Mouse (Mus musculus) A20 (cell line): ENCODE measurements around the gene Ap2a2.

Experiments used
- DNase-seq: peaks from one replicate; pipeline ENCODE4 v3.0.0-alpha.2; 2011; ENCODE audit warnings: low read depth, low spot score

Ap2a2 gene

DNA sequence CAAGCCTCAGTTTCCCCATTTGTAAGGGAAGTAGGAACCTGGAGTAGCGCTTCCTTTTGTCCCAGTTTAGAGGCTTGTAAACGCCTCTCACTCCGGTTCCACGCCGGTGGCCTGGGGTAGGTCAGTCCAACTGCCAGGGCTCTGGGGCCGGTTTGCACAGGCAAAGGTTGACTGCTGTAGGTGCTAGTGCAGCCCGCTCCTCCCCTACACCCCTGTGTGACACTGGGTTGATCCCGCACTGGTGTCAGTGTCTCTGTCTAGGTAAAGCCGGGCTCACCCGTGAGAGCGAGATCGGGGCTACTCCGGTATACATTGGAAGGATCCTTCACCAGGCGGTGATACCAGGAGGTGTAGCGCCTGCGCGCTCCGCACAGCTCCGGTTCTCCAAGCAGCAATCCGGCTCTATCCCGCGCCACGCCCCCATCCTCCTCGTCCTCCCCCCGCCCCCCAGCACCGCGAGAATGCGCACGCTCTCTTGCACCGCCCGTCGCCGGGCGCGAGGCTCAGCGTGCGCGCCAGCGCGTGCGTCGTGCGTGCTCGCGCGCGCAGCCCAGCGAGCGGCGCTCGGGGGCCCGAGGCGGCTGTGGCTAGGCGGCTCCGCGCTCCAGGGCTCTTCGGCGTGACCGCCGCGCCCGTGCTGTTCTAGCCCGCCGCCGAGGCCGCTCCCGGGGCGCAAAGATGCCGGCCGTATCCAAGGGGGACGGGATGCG is at the start of gene Ap2a2:
Gene Ap2a2 (plus strand): TSS at position 492 of the 710 bp plus-strand sequence.
- peak; percentile 94 for DNase-seq

GRCm38 (mm10) chr7:141517638-141518037 is 44.3 kb upstream of the Ap2a2 start:
- no peak for DNase-seq

DNA sequence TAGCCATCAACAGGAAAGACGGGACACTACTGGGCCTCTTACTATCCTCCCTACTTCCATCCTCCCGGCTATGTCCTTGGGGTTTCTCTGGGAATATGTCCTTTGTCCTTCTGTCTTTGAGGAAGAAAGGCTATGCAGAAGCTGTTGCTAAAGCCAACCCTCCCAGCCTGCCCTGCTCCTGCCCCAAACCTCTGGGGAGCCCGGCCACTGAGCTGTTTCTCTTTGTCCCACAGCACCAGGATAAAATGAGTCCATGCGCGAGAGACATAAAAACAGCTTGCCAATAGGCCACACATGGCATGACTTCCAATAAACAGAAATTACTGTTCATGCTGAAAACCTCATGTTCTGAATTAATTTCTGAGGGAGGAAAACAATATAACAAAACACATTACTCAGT is 43.7 kb upstream of the Ap2a2 start:
- no peak for DNase-seq

DNA sequence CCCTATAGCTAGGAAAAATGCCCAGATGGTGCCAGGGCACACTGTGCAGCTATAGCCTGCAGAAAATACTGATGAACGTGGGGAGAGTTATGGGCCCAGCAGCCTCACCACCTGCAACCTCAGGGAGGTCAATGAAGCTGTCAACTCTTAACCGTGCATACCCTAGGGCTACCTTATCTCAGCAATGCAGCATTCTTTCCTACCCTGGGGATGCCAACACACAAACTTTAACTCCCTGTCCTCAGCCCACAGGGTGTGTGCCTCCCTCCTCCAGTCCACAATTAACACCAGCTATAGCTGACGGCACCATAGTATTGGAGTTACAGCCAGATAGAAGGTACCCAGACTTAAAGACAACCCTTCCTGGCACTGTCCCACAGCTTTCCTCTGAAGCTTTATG is 43.0 kb upstream of the Ap2a2 start:
- DNase-seq = no peak

GRCm38 (mm10) chr7:141519795-141520194 is 42.2 kb upstream of the Ap2a2 start:
- no peak for DNase-seq

- no peak for DNase-seq
Observed at GRCm38 (mm10) chr7:141523007-141523406, 39.0 kb upstream of the Ap2a2 start.

GRCm38 (mm10) chr7:141524271-141524670 is 37.7 kb upstream of the Ap2a2 start:
- no peak for DNase-seq

DNA sequence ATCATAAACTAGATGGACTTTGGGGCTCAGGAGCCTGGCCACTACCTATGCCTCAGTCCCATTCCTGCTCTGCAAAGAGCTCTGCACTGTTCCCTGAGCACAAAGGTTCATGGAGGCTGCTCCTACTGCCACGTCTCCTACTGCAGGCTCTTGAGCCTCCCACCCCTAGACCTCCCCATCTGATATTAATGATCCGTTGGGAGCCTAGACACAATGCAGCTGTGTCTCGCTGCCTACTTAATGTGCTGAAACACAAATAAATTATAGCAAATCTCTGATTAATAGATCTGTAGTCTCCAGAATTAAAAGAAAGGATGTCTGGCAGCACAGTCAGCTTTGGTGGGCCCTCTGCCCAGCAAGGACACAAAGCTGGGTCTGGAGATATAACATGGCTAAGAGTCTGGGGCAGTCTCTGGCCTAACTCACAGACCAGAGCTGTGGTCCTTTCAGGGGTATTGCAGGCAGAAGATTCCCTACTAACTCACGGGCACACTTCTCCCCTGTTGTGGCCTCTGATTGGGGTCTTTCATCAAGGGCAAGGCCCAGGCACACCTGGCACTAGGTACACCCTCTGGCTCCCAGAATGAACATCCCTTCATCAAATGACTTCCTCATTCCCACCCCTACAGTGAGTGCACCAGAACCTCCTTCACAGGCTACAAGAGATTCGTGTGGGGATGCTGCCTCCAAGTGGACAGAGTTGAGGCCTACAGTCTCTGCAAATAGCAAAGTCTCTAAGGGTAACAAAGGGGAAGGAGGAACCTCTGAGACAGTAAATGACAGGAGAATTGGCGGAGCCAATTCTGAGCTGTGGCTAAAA is 37.0 kb upstream of the Ap2a2 start:
- DNase-seq = peak; percentile 88

DNA sequence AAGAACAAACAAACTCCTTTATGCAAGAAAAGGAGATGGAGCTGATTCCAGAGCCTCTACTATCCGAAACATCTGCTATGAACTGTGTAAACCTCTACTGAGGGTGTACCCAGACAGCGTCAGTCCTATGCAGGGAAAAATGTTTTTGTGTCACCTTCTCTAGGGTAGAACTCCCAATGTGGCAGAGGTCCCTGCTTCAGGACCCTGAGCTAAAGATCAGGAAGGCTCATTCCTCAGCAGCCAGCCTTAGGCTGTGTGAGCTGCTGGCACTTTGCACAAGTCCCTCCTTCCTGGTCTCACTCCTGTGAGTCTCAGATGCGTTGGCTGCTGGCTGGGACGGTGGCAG is 36.4 kb upstream of the Ap2a2 start:
- no peak for DNase-seq

DNA sequence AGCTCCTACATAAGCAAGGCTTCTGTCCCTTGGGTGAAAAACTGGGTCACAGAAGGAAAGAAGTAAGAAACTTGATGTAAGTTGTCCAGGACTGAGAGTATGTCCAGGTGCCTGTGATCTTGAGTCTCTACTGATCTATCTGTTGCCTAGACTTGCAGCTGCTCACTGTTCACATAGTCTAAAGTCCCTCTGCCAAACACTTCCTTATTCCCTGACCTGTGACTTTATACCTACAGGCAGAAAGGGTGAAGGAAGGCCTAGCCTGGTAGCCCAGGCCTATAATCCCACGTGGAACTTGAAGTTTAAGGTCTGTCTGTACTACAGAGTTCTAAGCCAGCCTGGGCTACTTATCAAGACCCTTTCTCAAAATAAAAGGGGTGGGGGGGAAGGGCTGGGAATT is 26.4 kb upstream of the Ap2a2 start:
- no peak for DNase-seq

- DNase-seq = peak; percentile 39
Observed at GRCm38 (mm10) chr7:141538852-141539555, 23.0 kb upstream of the Ap2a2 start.

DNA sequence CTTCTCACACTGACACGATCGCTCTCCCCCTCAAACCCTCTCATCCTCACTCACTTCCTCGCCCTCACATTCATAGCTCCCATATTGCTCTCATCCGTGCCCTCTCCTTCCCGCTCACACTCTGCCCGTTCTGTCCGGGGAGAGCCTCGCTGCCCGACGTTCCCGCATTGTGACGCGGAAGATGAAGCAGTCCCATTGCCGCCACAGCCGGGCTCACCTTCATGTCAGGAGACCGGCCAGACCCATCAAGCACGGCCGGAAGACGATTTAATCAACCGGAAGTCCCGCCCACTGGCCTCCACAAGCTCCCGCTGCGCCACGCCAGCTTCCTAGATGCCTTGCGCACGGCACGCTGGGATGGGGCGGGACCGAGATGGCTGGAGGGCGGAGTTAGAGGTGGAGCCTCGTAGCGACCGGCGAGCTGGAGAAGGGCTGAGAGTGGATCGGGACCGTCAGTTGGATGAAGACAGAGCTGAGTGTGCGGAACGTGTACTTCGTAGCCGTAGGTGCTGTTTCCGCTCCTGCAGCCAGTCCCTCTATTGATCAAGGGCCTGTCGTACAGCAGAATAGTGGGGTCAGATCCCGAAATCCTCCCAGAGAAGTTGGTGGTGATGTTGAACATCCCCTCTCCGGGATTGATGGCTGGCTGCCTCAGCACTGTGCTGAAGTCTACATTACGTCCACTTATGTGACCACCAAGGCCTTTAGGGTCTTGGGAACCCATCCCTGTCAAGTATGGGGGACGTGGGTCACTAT is 22.2 kb upstream of the Ap2a2 start, which contains the start of gene Chid1:
Gene Chid1 (minus strand): TSS at position 302 of the 756 bp plus-strand sequence.
- peak; percentile 98 for DNase-seq

- peak; percentile 70 for DNase-seq
Observed at GRCm38 (mm10) chr7:141540312-141541081, 21.5 kb upstream of the Ap2a2 start.

DNA sequence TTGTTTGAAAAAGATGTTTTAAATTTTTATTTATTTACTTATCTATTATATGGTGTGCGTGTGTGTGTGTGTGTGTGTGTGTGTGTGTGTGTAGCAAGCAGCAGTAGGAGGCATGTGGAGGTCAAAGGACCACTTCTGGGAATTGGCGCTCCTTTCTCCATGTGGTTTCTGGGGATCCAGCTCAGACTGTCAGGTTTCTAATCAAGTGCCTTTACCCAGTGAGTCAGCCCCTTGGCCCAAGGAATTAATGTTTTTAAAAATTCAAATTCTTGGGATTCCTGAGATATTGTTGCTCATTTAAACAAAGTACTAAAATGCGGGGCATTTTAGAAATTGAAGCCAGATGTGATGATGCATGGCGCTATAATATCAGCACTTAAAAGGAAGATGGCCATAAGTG is 20.3 kb upstream of the Ap2a2 start:
- no peak for DNase-seq

- no peak for DNase-seq
Observed at GRCm38 (mm10) chr7:141542588-141542987, 19.4 kb upstream of the Ap2a2 start.

DNA sequence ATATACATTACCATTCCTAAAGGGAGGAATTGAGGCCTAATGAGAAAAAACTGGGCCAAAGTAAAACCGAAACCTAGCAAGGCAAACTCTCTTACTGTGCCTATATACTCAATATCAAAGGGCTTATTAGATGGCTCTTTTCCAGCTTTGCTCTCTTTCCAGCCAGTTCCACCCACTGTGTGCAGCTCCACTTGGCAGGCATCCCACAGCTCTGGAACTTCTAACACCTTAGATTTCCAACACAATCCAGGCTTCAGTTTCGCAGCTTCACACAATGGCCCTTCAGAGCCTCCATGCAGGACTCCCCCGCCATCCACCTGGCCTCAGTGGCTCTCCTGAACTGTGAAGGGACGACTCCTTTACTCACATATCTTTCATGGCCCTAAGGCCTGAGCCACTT is 17.3 kb upstream of the Ap2a2 start:
- no peak for DNase-seq

DNA sequence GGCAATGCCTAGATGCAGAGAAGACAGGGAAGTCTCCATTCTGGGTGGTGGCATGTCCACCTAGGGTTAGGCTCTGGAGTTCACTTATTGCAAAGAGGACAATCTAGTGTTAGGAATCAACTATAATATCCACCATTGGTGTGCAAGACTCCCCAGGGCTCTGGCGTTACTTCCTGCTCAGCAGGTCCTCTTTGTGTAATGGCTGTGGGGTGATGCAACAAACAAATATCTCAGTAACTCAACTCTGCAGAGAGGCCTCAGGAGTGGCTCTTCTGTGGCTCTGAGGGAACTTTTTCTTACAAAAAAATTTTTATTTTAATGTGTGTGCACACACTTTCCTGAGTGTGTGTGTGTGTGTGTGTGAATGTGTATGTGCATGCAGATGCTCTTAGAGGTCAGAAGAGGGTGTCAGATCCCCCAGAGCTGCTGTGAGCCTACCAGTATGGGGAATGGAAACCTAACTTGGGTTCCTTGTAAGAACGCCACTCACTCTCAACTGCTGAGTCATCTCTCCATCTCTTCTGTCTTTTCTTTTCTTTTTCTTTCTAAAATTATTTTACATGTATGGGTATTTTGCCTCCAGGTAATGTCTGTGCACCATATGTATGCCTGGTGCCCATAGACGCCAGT is 12.4 kb upstream of the Ap2a2 start:
- DNase-seq = no peak

GRCm38 (mm10) chr7:141550464-141550863 is 11.5 kb upstream of the Ap2a2 start:
- DNase-seq = no peak

DNA sequence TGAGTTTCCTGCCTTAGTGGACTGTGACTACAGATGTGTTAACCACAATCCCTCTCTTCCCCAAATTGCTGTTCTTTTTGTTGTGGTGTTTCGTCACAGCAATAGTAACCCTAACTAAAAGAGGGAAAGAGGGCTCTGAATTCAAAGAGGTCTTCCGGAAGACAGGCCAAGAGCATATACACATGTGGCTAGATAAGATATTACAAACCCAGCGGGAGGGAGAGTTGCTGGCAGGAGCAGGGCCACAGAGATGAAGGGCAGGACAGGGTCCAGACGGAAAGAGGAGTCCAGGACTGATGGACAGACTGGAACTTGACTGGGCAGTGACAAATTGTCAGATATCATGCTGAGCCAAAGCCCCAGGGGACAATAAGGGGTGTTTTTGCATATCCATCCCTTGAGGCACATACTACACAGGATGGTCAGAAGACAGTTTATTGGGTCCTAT is 3.6 kb upstream of the Ap2a2 start:
- DNase-seq = no peak

GRCm38 (mm10) chr7:141558946-141559345 is 3.0 kb upstream of the Ap2a2 start:
- no peak for DNase-seq
